Mouse (Mus musculus) CD4-positive, CD25-positive, alpha-beta regulatory T cell, adult 4 months (primary cell): ENCODE measurements at regions not wholly inside any gene's neighbourhood (a gene's known extent, or its start where the extent isn't known, plus 50 kb on each side); places are given as distances from the start of the nearest gene placed in this dataset.

Experiments used
- ATAC-seq: one replicate; pipeline ENCODE4 v1.8.0; 2017

- no peak for ATAC-seq
Observed at GRCm38 (mm10) chr5:35221451-35222305, 56.4 kb upstream of the Adra2c start.

- ATAC-seq, result no peak
Observed at GRCm38 (mm10) chr5:35216271-35216670, 61.8 kb upstream of the Adra2c start.

GRCm38 (mm10) chr5:35215480-35216195, 62.5 kb upstream of the Adra2c start:
- no peak for ATAC-seq

GRCm38 (mm10) chr5:35215007-35215406, 63.1 kb upstream of the Adra2c start:
- ATAC-seq, result no peak

GRCm38 (mm10) chr5:35209348-35209747, 68.8 kb upstream of the Adra2c start:
- ATAC-seq, result no peak

- no peak for ATAC-seq
Observed at GRCm38 (mm10) chr5:35204049-35204448, 74.1 kb upstream of the Adra2c start.

- ATAC-seq, result no peak
Observed at GRCm38 (mm10) chr5:35198468-35198867, 79.7 kb upstream of the Adra2c start.

GRCm38 (mm10) chr5:35189113-35189797, 83.7 kb upstream of the Lrpap1 start:
- ATAC-seq, result no peak

GRCm38 (mm10) chr5:35185826-35186225, 80.3 kb upstream of the Lrpap1 start:
- no peak for ATAC-seq

- no peak for ATAC-seq
Observed at GRCm38 (mm10) chr5:35185289-35185688, 79.7 kb upstream of the Lrpap1 start.

GRCm38 (mm10) chr5:35183418-35183817, 77.9 kb upstream of the Lrpap1 start:
- no peak for ATAC-seq

- no peak for ATAC-seq
Observed at GRCm38 (mm10) chr5:35177332-35177731, 71.8 kb upstream of the Lrpap1 start.

GRCm38 (mm10) chr5:35176112-35176848, 70.7 kb upstream of the Lrpap1 start:
- ATAC-seq, result peak; percentile 89

- no peak for ATAC-seq
Observed at GRCm38 (mm10) chr5:35174318-35174717, 68.8 kb upstream of the Lrpap1 start.

GRCm38 (mm10) chr5:35171336-35171735, 65.8 kb upstream of the Lrpap1 start:
- ATAC-seq, result no peak

GRCm38 (mm10) chr5:35170369-35171130, 65.0 kb upstream of the Lrpap1 start:
- no peak for ATAC-seq

GRCm38 (mm10) chr5:35169614-35170293, 64.2 kb upstream of the Lrpap1 start:
- no peak for ATAC-seq

GRCm38 (mm10) chr5:35168853-35169252, 63.3 kb upstream of the Lrpap1 start:
- ATAC-seq, result no peak

GRCm38 (mm10) chr5:35168369-35168768, 62.8 kb upstream of the Lrpap1 start:
- no peak for ATAC-seq

- peak; percentile 82 for ATAC-seq
Observed at GRCm38 (mm10) chr5:35165993-35166392, 60.4 kb upstream of the Lrpap1 start.

GRCm38 (mm10) chr5:35165459-35165858, 59.9 kb upstream of the Lrpap1 start:
- peak; percentile 19 for ATAC-seq
